Mouse (Mus musculus) spleen, embryonic (tissue): ENCODE measurements around the gene Tcp11l2.

Experiments
- CTCF ChIA-PET: fragments of 350-600 bp; sonication (Branson Sonifier 250); formaldehyde crosslinking; loops from one replicate; lab custom pipeline; 2022; lab: Charles Lee

The Tcp11l2 gene

GRCm38 (mm10) chr10:84576395-84577070 lies at the start of gene Tcp11l2:
Gene Tcp11l2, plus strand, starts transcription at chr10:84576626.
- CTCF ChIA-PET = no interaction called here

- CTCF ChIA-PET = no interaction called here
Observed at GRCm38 (mm10) chr10:84527070-84527469, 49.4 kb upstream of the Tcp11l2 start.

- CTCF ChIA-PET = no interaction called here
Observed at GRCm38 (mm10) chr10:84527631-84528030, 48.8 kb upstream of the Tcp11l2 start.

DNA sequence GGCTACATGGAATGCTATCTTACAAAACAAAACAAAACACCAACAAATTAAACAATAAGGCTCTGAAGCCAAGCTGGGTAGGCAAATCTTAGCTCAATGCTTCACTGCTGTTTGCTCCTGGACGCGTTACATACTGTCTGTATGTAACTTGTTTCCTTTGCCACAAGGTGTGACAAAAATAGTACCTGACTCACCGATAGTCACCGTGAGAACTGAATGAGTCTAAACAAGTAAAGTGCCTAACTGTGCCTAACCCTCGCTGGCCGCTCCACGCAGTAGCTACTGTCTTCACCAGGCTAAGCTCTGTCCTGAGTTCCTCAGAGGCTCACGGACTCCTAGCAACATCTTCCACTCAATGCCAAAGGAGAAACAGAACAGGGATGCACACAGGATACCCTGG lies 46.0 kb upstream of the Tcp11l2 start:
- CTCF ChIA-PET = no interaction called here

DNA sequence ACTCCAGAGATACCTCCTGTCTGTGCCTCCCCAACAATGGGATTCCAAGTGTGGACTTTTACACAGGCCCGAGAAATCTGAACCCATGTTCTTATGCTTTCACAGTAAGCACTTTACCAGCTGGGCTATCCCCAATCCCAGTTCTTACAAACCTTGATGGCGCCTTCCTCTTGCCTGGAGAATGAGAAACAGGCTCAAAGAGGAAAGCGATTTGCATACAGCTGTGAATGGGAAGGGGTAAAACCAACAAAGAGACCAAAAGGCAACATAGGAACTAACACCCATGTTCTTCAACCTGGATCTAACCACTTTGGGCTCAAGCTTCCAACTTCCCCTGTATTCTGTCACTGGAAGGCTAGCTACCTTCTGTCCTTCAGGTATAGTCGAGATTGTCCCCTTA lies 44.9 kb upstream of the Tcp11l2 start:
- CTCF ChIA-PET = interaction anchor here (0.6 kb wide), 1 partner anchor 9 kb away, joined by 4 read pairs; no protein-coding TSS in a partner anchor

- CTCF ChIA-PET = no interaction called here
Observed at GRCm38 (mm10) chr10:84532191-84532889, 44.1 kb upstream of the Tcp11l2 start.

DNA sequence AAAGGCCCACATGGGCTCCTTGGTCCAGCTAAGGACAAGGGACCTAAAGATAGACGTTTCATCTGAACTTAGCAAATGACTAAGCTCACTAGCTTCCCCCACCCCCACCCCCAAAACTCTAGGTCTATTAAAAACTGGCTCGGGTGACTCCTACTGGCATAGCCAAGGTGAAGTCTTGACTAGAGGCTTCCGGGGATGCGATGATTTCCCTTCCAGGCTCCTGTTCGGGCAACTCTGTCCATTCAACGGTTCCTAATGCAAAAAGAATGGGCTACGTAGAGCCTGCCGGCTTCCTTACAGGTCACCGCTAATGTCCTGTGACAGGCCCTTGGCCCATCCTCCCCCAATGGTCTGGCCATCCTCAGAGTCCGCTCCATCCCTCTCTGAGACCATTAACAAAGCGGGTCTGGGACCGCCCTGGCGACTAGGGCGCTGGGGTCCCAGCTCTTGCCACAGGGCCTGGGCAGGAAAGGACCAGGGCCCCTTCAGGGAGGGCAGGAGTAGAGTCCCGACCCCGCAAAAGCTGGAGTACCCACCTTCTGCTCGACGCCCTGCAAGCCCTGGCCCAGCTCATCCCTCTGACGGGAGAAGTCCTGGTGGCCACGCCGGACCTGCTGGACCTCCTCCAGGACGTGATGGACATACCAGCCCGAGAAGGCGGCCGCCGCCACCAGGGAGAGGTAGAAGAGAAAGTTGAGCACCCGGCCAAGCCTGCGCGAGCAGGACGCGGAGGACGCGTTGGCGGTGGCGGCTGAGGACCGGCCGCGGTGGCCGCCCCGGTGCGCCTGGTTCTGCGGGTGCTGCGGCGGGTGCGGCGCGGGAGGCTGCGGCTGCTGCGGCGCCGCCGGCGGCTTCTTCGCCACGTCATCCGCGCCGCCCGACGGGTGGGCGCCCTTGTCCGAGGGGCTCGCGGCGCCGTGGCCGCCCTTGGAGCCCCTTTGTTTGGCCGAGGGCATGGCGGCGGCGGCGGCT lies 43.2 kb upstream of the Tcp11l2 start:
- CTCF ChIA-PET = no interaction called here

GRCm38 (mm10) chr10:84533912-84534671 lies 42.3 kb upstream of the Tcp11l2 start, which contains the start of gene Ckap4:
Gene Ckap4, minus strand, starts transcription at chr10:84534062.
- CTCF ChIA-PET = no interaction called here

DNA sequence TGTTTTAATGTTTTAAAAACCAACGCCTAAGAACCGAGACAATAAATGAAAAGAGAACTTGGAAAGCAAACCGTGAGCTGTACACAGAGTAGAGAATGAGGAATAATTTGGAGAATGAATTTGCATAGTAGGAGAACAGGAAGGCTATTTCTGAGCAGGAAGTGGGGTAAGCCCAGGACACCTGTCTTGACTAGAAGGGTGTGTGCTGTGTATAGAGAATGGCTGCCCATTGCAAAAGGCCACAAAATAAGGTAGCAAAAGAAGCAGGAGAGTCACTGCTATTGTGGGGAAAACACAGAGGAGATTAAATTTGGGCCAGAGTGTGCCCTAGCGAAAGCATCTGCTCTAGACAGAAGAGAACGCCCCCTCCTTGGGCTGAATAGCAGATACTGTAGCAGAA lies 41.0 kb upstream of the Tcp11l2 start:
- CTCF ChIA-PET = interaction anchor here (0.6 kb wide), 1 partner anchor 507 kb away, joined by 4 read pairs; no protein-coding TSS in a partner anchor

DNA sequence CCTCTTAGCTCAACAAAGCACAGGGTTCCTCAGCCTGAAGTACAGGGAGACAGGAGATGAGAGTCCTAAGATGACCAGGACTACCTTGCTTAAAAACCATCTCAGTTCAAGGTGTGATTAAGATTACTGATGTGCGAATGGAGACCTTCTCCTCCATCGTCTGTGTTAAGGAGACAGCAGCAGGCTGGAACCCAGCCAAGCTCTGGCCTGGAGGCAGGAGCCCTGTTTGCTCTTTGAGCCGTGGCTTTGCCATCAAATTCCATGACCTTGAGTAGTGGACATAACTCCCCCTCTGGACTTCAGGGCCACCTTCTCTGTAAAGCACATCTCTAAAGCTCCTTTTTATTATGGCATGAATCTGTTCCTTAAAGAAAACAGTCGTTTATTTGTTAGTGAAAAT lies 40.6 kb upstream of the Tcp11l2 start:
- CTCF ChIA-PET = interaction anchor here (0.6 to 1.1 kb wide), 2 partner anchors 22 to 508 kb away, joined by 3 to 4 read pairs; no protein-coding TSS in a partner anchor

DNA sequence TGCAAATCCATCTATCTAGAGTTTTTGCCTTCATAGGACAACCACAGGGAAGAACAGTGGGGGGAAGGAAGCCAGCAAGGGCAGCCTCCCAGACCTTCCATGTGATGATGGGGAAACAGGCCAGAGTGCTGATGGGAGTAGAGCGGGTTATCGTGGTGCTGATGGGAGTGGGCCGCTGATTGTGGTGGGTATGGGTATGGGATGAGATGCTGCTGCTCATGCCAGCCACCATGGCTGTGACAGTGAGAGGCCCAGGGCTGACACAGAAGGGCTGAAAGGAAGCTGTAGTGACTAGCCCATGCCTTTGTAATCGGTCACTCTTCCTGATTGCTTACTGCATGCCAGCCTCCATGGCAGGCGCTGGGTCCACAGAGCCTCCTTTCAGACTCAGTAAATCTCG lies 36.8 kb upstream of the Tcp11l2 start:
- CTCF ChIA-PET = interaction anchor here (0.6 to 0.9 kb wide), 2 partner anchors 24 to 25 kb away, joined by 3 read pairs; no protein-coding TSS in a partner anchor

GRCm38 (mm10) chr10:84542802-84543658 lies 33.4 kb upstream of the Tcp11l2 start:
- CTCF ChIA-PET = no interaction called here

GRCm38 (mm10) chr10:84544841-84545610 lies 31.4 kb upstream of the Tcp11l2 start:
- CTCF ChIA-PET = no interaction called here

GRCm38 (mm10) chr10:84549146-84549919 lies 27.1 kb upstream of the Tcp11l2 start:
- CTCF ChIA-PET = interaction anchor here (0.8 kb wide), 1 partner anchor 20 kb away, joined by 3 read pairs; no protein-coding TSS in a partner anchor

GRCm38 (mm10) chr10:84549920-84550293 lies 26.5 kb upstream of the Tcp11l2 start:
- CTCF ChIA-PET = no interaction called here

GRCm38 (mm10) chr10:84551846-84552245 lies 24.6 kb upstream of the Tcp11l2 start:
- CTCF ChIA-PET = no interaction called here

DNA sequence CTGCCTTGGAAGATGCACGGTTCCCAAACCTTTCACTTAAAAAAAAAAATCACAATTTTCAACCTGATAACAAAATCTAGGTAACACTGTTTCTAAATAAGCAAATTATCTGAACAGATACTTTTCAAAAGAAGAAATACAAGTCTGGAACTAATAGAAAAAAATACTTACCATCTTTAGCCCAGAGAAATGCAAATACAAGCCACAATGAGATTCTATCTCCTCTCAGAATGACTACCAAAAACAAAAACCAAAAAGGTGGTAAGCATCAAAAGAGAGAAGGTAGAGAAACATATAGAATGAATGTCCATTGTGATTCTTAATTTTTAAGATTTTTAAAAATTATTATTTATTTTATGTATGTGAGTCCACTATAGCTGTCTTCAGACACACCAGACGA lies 23.9 kb upstream of the Tcp11l2 start:
- CTCF ChIA-PET = no interaction called here

GRCm38 (mm10) chr10:84554291-84555009 lies 22.0 kb upstream of the Tcp11l2 start:
- CTCF ChIA-PET = no interaction called here
